6 mouse cellular contexts compared by ENCODE assay signal in the genomic region with DNA sequence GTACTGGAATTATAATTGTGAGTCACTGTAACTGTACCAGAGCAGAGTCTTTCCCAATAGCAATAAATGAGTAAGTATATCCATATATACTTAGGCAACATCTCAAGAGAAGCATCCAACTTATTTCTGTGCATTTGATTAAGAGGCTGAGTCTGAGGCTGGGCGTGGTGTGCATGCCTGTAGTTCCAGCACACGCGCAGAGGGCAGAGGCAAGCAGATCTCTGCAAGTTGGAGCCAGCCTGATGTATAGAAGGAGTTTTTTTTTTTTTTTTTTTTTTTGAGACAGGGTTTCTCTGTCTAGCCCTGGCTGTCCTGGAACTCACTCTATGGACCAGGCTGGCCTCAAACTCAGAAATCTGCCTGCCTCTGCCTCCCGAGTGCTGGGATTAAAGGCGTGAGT.
DNase-seq lines count a peak whose midpoint lies in the region; TF ChIP-seq lines count a peak whose summit lies in the region.
"Not testable (repeated sequence)": the region's sequence is repeated elsewhere in the genome, so short reads cannot be mapped to it uniquely, and the experiment has no call there.

No protein-coding gene starts in this region.

- not testable (repeated sequence) for TF ChIP-seq CTCF in E14TG2a.4 (conservative IDR thresholded peaks at IDR 0.05; ENCODE audit: low read length); ES-Bruce4 (IDR thresholded peaks at IDR 0.05; ENCODE audit: low read depth, low read length)

- in situ Hi-C loops in ES-E14 (cut with MboI; ENCODE audit: low sequenced_read_pairs in 2 of 2, unreplicated experiment in 2 of 2): loop anchor here in 1 of 2 experiments (25.0 kb wide), 1 partner anchor 93 kb away; a partner anchor contains a TSS

- DNase-seq in ES-CJ7 (ENCODE audit: low read depth, low spot score) (peak; percentile 83), R1 (ENCODE audit: low read depth, low spot score) (peak; percentile 81), ZHBTc4 (ENCODE audit: low read depth, low spot score) (peak; percentile 82)
- not testable (repeated sequence) for DNase-seq in ES-E14 (ENCODE audit: low read depth, low spot score)

- peak overlapping the region; percentile 97 for H3K27ac ChIP-seq in ES-Bruce4 (ENCODE audit: insufficient read depth, low read length)
- peak overlapping the region; percentile 99 for H3K27ac ChIP-seq in ES-E14 (ENCODE audit: insufficient read depth, low read depth, low read length, poor library complexity, severe bottlenecking)

- H3K27me3 ChIP-seq in E14TG2a.4 (ENCODE audit: insufficient read depth, low read length); ES-Bruce4 (ENCODE audit: control insufficient read depth, insufficient read depth, low read length, poor library complexity, severe bottlenecking): not testable (repeated sequence)

- H3K4me1 ChIP-seq in E14TG2a.4 (replicated peaks; ENCODE audit: low read depth, low read length) (peaks cover 86% of the 10 kb centered on the region), ES-Bruce4 (ENCODE audit: control insufficient read depth, insufficient read depth, low read length) (peaks cover 12% of the 10 kb centered on the region), ES-E14 (ENCODE audit: control insufficient read depth in 2 of 2, insufficient read depth in 2 of 2, low read length in 2 of 2, poor library complexity in 1 of 2) (peaks cover 21 to 30% of the 10 kb centered on the region in 2 experiments)

- not testable (repeated sequence) for H3K9me3 ChIP-seq in E14TG2a.4 (ENCODE audit: low read length); ES-Bruce4 (replicated peaks; ENCODE audit: control insufficient read depth, insufficient read depth, low read length, poor library complexity, severe bottlenecking); ES-E14 (ENCODE audit: control insufficient read depth, insufficient read depth, low read depth, low read length)

- 0 out of 2 replicates have a peak overlapping the region, but pooled peaks have one; percentile 81 for H3K4me3 ChIP-seq in E14TG2a.4 (replicated peaks; ENCODE audit: low read length)
- not testable (repeated sequence) for H3K4me3 ChIP-seq in ES-Bruce4 (ENCODE audit: low read depth, low read length); ES-E14 (ENCODE audit: insufficient read depth in 1 of 2, low read depth in 1 of 2, low read length in 2 of 2, poor library complexity in 1 of 2, severe bottlenecking in 1 of 2)

- TF ChIP-seq EP300 in ES-Bruce4 (IDR thresholded peaks at IDR 0.05; ENCODE audit: insufficient read depth, low read depth, low read length): not testable (repeated sequence)

- H3K36me3 ChIP-seq in E14TG2a.4 (ENCODE audit: insufficient read depth, low read length); ES-Bruce4 (ENCODE audit: control insufficient read depth, insufficient read depth, low read length, poor library complexity, severe bottlenecking); ES-E14 (ENCODE audit: control insufficient read depth, insufficient read depth, low read length, poor library complexity, severe bottlenecking): not testable (repeated sequence)

- not testable (repeated sequence) for TF ChIP-seq POLR2A in ES-Bruce4 (IDR thresholded peaks at IDR 0.05; ENCODE audit: insufficient read depth, low read length)

- H3K9ac ChIP-seq in ES-Bruce4 (ENCODE audit: low read depth, poor library complexity, severe bottlenecking): peak overlapping the region; percentile 68
- not testable (repeated sequence) for H3K9ac ChIP-seq in ES-E14 (ENCODE audit: insufficient read depth, low read depth, low read length, poor library complexity, severe bottlenecking)

TF ChIP-seq in ES-E14, 5 proteins besides CTCF, POLR2A, EP300 and RAD21:
- TF ChIP-seq ZNF384 (IDR thresholded peaks at IDR 0.05; ENCODE audit: low read depth, low read length): peak; percentile 89
